Mouse (Mus musculus) neutrophil, adult 59 days (primary cell): ENCODE results near the gene Gm20824. TPM values are rescaled to one million over a fixed set of nuclear protein-coding genes. Genes with fewer than 3 reads are reported as not detected.

Experiments
- total RNA-seq, 2 experiments: library from RNA; stranded (reverse); gene quantifications; 1 replicate in 1 of 2; 2 replicates in 1 of 2; pipeline ENCODE4 v1.2.4; 2023

Gene Gm20824
- not detected for total RNA-seq

GRCm38 (mm10) chrY:8257607-8258006 lies at the start of gene Gm20824:
TSS of gene Gm20824 (plus strand) at chrY:8257907.

Other genes starting within 250 kb of the Gm20824 start
- not detected for gene Gm20825, start 186.4 kb upstream of the Gm20824 start, total RNA-seq